Mouse (Mus musculus): ENCODE results near the gene Tgm1. TPM values are rescaled to one million over a fixed set of nuclear protein-coding genes. Genes with fewer than 3 reads are reported as not detected.

The Tgm1 gene
- polyA plus RNA-seq, 1 experiment from 2014 or later = 2.1 TPM

GRCm38 (mm10) chr14:55702761-55703160 lies 11.0 kb downstream of the Tgm1 start:
- no peak for ATAC-seq
- peaks cover 28% of the 10 kb centered on the region for H3K4me1 ChIP-seq
- no peak overlapping the region for H3K27ac ChIP-seq
- no peak overlapping the region for H3K4me2 ChIP-seq
- no peak overlapping the region for H3K9ac ChIP-seq
- no peaks in the 10 kb centered on the region for H3K9me3 ChIP-seq (replicated peaks)
- H3K27me3 ChIP-seq (replicated peaks) = no peaks in the 10 kb centered on the region; the same call in 1 of the 2 replicates
- 70% methylated on average over 6 of the region's 6 CpGs for WGBS (ENCODE audit: insufficient replicate concordance)
- H3K4me3 ChIP-seq = no peak overlapping the region
- no peaks in the 10 kb centered on the region for H3K36me3 ChIP-seq

- H3K4me1 ChIP-seq = peaks cover 12% of the 10 kb centered on the region
- no peak overlapping the region for H3K4me2 ChIP-seq
- WGBS (ENCODE audit: insufficient replicate concordance) = 66% methylated on average over 9 of the region's 9 CpGs
- no peak for ATAC-seq
- no peak overlapping the region for H3K4me3 ChIP-seq
- no peak overlapping the region for H3K9ac ChIP-seq
- no peak overlapping the region for H3K27ac ChIP-seq
- H3K27me3 ChIP-seq (replicated peaks) = no peaks in the 10 kb centered on the region; the same call in 1 of the 2 replicates
- H3K36me3 ChIP-seq = no peaks in the 10 kb centered on the region
- no peaks in the 10 kb centered on the region for H3K9me3 ChIP-seq (replicated peaks)
Observed at GRCm38 (mm10) chr14:55701131-55701530, 12.6 kb downstream of the Tgm1 start.

GRCm38 (mm10) chr14:55697226-55697625 lies 16.5 kb downstream of the Tgm1 start:
- no peak overlapping the region for H3K4me3 ChIP-seq
- 43% methylated on average over 4 of the region's 4 CpGs for WGBS (ENCODE audit: insufficient replicate concordance)
- H3K27ac ChIP-seq = no peak overlapping the region
- H3K36me3 ChIP-seq = no peaks in the 10 kb centered on the region
- no peak overlapping the region for H3K9ac ChIP-seq
- H3K9me3 ChIP-seq (replicated peaks) = no peaks in the 10 kb centered on the region
- H3K27me3 ChIP-seq (replicated peaks) = no peaks in the 10 kb centered on the region
- no peak overlapping the region for H3K4me2 ChIP-seq
- no peak for ATAC-seq
- 0 out of 2 replicates have a peak, but pooled peaks cover 5% of the 10 kb centered on the region for H3K4me1 ChIP-seq

- Histone ChIP-seq H3K27me3 (replicated peaks) (peaks cover 3% of the 10 kb centered on the region; the same call in 1 of the 2 replicates), H3K4me3 (no peak overlapping the region), H3K36me3 (no peaks in the 10 kb centered on the region), H3K4me1 (no peaks in the 10 kb centered on the region), H3K27ac (no peak overlapping the region), H3K4me2 (no peak overlapping the region), H3K9ac (no peak overlapping the region), H3K9me3 (replicated peaks) (no peaks in the 10 kb centered on the region)
- no peak for ATAC-seq
- WGBS (ENCODE audit: insufficient replicate concordance) = 67% methylated on average over 10 of the region's 10 CpGs
Observed at GRCm38 (mm10) chr14:55689433-55689832, 24.3 kb downstream of the Tgm1 start.

- Histone ChIP-seq H3K4me1 (peaks cover 21% of the 10 kb centered on the region), H3K27ac (peak overlapping the region; percentile 88), H3K27me3 (replicated peaks) (0 out of 2 replicates have a peak, but pooled peaks cover 3% of the 10 kb centered on the region), H3K9me3 (replicated peaks) (no peaks in the 10 kb centered on the region), H3K9ac (peak overlapping the region; percentile 82), H3K4me2 (peak overlapping the region; percentile 80), H3K36me3 (peaks cover 35% of the 10 kb centered on the region), H3K4me3 (peak overlapping the region; percentile 78)
- ATAC-seq = peak; percentile 17
- WGBS (ENCODE audit: insufficient replicate concordance) = 15% methylated on average over 3 of the region's 3 CpGs
Observed at GRCm38 (mm10) chr14:55682118-55682493, 31.6 kb downstream of the Tgm1 start.

GRCm38 (mm10) chr14:55681160-55682117 lies 32.3 kb downstream of the Tgm1 start, which contains the start of gene Tinf2:
Gene Tinf2, minus strand, starts transcription at chr14:55681820.
- ATAC-seq = peak; percentile 94
- peaks cover 41% of the 10 kb centered on the region for H3K36me3 ChIP-seq
- peak within 1 kb of the TSS; percentile 78 for H3K4me3 ChIP-seq
- H3K9ac ChIP-seq = peak within 1 kb of the TSS; percentile 82
- no peaks in the 10 kb centered on the region for H3K9me3 ChIP-seq (replicated peaks)
- H3K27ac ChIP-seq = peak within 1 kb of the TSS; percentile 88
- peaks cover 21% of the 10 kb centered on the region for H3K4me1 ChIP-seq
- WGBS (ENCODE audit: insufficient replicate concordance) = under 1% methylated on average over 66 of the region's 66 CpGs
- peak within 1 kb of the TSS; percentile 80 for H3K4me2 ChIP-seq
- 0 out of 2 replicates have a peak, but pooled peaks cover 2% of the 10 kb centered on the region for H3K27me3 ChIP-seq (replicated peaks)

- ATAC-seq = no peak
- Histone ChIP-seq H3K27me3 (replicated peaks) (no peaks in the 10 kb centered on the region), H3K4me1 (peaks cover 32% of the 10 kb centered on the region), H3K36me3 (peaks cover 60% of the 10 kb centered on the region), H3K4me2 (no peak overlapping the region), H3K9me3 (replicated peaks) (no peaks in the 10 kb centered on the region), H3K27ac (no peak overlapping the region), H3K4me3 (no peak overlapping the region), H3K9ac (no peak overlapping the region)
- 70% methylated on average over 4 of the region's 4 CpGs for WGBS (ENCODE audit: insufficient replicate concordance)
Observed at GRCm38 (mm10) chr14:55677615-55678014, 36.1 kb downstream of the Tgm1 start.

GRCm38 (mm10) chr14:55672741-55673060 lies 41.0 kb downstream of the Tgm1 start:
- no peak for ATAC-seq
- peaks cover 38% of the 10 kb centered on the region for H3K4me1 ChIP-seq
- H3K36me3 ChIP-seq = peaks cover 45% of the 10 kb centered on the region
- peak overlapping the region; percentile 85 for H3K9ac ChIP-seq
- peak overlapping the region; percentile 85 for H3K4me3 ChIP-seq
- peak overlapping the region; percentile 83 for H3K4me2 ChIP-seq
- H3K27ac ChIP-seq = peak overlapping the region; percentile 90
- H3K27me3 ChIP-seq (replicated peaks) = no peaks in the 10 kb centered on the region
- H3K9me3 ChIP-seq (replicated peaks) = no peaks in the 10 kb centered on the region
- 57% methylated on average over 7 of the region's 7 CpGs for WGBS (ENCODE audit: insufficient replicate concordance)

- no peaks in the 10 kb centered on the region for H3K9me3 ChIP-seq (replicated peaks)
- peak within 1 kb of the TSS; percentile 90 for H3K27ac ChIP-seq
- H3K4me2 ChIP-seq = peak within 1 kb of the TSS; percentile 83
- H3K4me1 ChIP-seq = peaks cover 38% of the 10 kb centered on the region
- ATAC-seq = peak; percentile 98
- peaks cover 39% of the 10 kb centered on the region for H3K36me3 ChIP-seq
- H3K9ac ChIP-seq = peak within 1 kb of the TSS; percentile 85
- under 1% methylated on average over 38 of the region's 38 CpGs for WGBS (ENCODE audit: insufficient replicate concordance)
- peak within 1 kb of the TSS; percentile 85 for H3K4me3 ChIP-seq
- no peaks in the 10 kb centered on the region for H3K27me3 ChIP-seq (replicated peaks)
Observed at GRCm38 (mm10) chr14:55671833-55672740, 41.6 kb downstream of the Tgm1 start, which contains the start of the genes Gmpr2 and Nedd8. Gene Gmpr2, plus strand, starts transcription at chr14:55671941. Gene Nedd8, minus strand, starts transcription at chr14:55672124.

GRCm38 (mm10) chr14:55671486-55671832 lies 42.3 kb downstream of the Tgm1 start:
- Histone ChIP-seq H3K36me3 (peaks cover 37% of the 10 kb centered on the region), H3K9me3 (replicated peaks) (no peaks in the 10 kb centered on the region), H3K4me2 (peak overlapping the region; percentile 83), H3K4me3 (peak overlapping the region; percentile 85), H3K27me3 (replicated peaks) (no peaks in the 10 kb centered on the region), H3K4me1 (peaks cover 38% of the 10 kb centered on the region), H3K9ac (peak overlapping the region; percentile 85), H3K27ac (peak overlapping the region; percentile 90)
- ATAC-seq = peak; percentile 19
- WGBS (ENCODE audit: insufficient replicate concordance) = 1% methylated on average over 12 of the region's 12 CpGs

GRCm38 (mm10) chr14:55660636-55661035 lies 53.1 kb downstream of the Tgm1 start:
- H3K27me3 ChIP-seq (replicated peaks) = no peaks in the 10 kb centered on the region
- H3K36me3 ChIP-seq = peaks cover 45% of the 10 kb centered on the region
- ATAC-seq = no peak
- WGBS (ENCODE audit: insufficient replicate concordance) = 52% methylated on average over 2 of the region's 2 CpGs
- peak overlapping the region; percentile 70; the same call in 1 of the 2 replicates for H3K27ac ChIP-seq
- H3K9ac ChIP-seq = peak overlapping the region; percentile 75; the same call in 1 of the 2 replicates
- H3K9me3 ChIP-seq (replicated peaks) = no peaks in the 10 kb centered on the region
- peak overlapping the region; percentile 68 for H3K4me2 ChIP-seq
- H3K4me1 ChIP-seq = peaks cover 23% of the 10 kb centered on the region
- peak overlapping the region; percentile 69 for H3K4me3 ChIP-seq
